ENCODE assay signal across 15 mouse cellular contexts in genomic region chr13:58295582-58295981, GRCm38 (mm10).
"Had no signal": no experiment of that assay in that cellular context is flagged by ENCODE, and none has a peak within 500 bp of the region (broad histone marks: within the 10 kb centered on the region; RNA-seq: fewer than 3 reads in every experiment).

No protein-coding gene starts in this region.

- H3K4me2 ChIP-seq: neural tube, embryonic 15.5 days; stomach, embryonic 15.5 days had no signal

- H3K27me3 ChIP-seq: neural tube, embryonic 15.5 days; stomach, embryonic 15.5 days had no signal

- DNase-seq: retina, postnatal 1 day; right cerebral cortex, adult 18-20 months; right cerebral cortex, postnatal 14 days; right cerebral cortex, postnatal 25 days; right cerebral cortex, postnatal 4 days; spleen, adult 18-20 months; thymus, adult 18-20 months; thymus, adult 2 months; thymus, postnatal 14 days; thymus, postnatal 25 days; thymus, postnatal 36 days; thymus, postnatal 4 days had no signal

- H3K4me3 ChIP-seq: neural tube, embryonic 15.5 days; stomach, embryonic 15.5 days had no signal

- H3K9me3 ChIP-seq: neural tube, embryonic 15.5 days; stomach, embryonic 15.5 days had no signal

- H3K4me1 ChIP-seq: neural tube, embryonic 15.5 days; stomach, embryonic 15.5 days had no signal

- H3K36me3 ChIP-seq: neural tube, embryonic 15.5 days; stomach, embryonic 15.5 days had no signal

- H3K27ac ChIP-seq: neural tube, embryonic 15.5 days; stomach, embryonic 15.5 days; stomach, postnatal 0 days had no signal
